Mouse (Mus musculus) cerebellum, postnatal 4 days (tissue): ENCODE results near the gene Syt1.

Source experiments
- DNase-seq, 2 experiments: peaks; one replicate each; pipeline ENCODE4 v3.0.0; 2022; ENCODE audit warnings: low spot score in 2 of 2, mixed read lengths in 1 of 2

Gene Syt1

DNA sequence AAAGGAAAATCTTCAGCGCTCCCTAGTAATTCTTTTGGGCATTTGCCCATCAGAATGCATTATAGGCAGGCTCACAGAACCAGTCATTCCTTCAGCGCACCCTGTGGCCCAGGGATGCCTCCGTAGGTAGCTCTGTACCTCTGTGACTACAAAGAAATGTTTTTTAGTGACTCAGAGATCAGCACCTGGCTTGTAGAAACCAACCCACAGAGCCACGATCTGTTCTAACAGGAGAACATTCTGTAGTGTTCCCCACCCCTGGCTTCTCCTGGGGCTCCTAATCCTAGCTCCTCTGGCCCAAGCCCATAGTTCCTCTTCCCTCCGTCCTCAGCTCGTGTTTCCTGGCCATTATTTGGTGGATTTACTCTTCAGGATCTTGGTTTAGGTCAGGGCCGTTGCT, 361.6 kb downstream of the Syt1 start:
- no peak for DNase-seq

DNA sequence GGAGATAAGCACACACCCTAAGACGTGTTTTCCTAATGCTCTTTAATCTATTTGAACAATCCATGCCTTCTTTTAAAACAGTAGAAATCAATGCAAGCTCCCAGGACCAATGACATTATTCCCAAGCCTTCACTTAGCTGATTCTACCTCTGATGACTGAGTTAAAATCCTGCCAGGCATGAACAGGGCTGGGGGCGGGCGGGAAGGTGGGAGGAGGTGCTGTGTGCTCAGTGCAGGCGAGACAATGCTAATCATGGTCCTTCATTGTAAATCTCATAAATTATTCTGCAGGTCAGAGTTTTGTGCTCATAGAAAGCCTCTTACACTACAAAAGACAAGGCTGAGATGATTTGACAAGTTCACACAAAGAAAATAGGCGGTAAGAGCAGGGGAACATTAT, 366.9 kb downstream of the Syt1 start:
- DNase-seq, result no peak

- DNase-seq, result no peak
These were observed 372.7 kb downstream of the Syt1 start for GRCm38 (mm10) chr10:108638095-108638494.

DNA sequence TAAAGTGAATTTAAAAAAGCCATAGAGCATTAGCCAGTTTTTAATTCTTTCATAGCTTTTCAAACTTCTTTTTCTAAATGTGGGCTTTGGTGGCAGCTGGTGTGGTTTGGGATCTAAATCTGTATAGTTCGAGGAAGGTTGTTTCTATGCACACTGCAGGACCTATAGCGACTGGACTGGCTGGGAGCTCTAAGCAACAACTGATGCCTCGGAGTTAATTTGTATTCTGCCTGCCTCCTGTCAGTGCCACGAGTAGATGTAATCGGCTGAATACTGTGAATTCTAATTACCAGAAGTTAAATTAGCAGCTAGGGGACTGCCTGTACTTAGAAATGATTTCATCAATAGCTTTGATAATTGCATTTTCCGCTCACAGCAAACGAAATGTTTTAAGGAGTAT, 374.7 kb downstream of the Syt1 start:
- no peak for DNase-seq

- DNase-seq, result no peak
These were observed 375.2 kb downstream of the Syt1 start for GRCm38 (mm10) chr10:108635616-108636015.

- DNase-seq, result no peak
These were observed 379.9 kb downstream of the Syt1 start for GRCm38 (mm10) chr10:108630841-108631240.

- no peak for DNase-seq
These were observed 384.4 kb downstream of the Syt1 start for GRCm38 (mm10) chr10:108626404-108626803.

GRCm38 (mm10) chr10:108623002-108623401, 387.8 kb downstream of the Syt1 start:
- DNase-seq, result no peak

DNA sequence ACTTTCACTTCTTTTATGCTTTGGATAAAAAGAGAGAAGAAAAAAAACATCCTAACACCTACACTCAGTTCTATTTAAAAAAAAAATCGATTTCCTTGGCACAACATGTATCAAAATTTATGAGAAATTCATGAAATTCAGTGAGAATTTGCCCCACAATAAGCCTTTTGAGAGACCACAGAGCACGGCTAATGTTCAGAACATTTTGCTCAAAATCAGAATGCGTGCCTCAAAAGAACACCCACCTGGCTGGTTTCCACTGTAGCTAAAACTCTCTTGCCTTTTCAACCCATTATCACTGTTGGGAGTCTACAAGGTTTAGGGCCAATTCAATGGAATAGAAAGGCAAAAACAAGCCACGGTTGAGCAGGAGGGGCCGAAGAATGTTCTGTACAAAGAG, 390.9 kb downstream of the Syt1 start:
- no peak for DNase-seq

- DNase-seq, result no peak
These were observed 391.6 kb downstream of the Syt1 start for GRCm38 (mm10) chr10:108619217-108619616.

DNA sequence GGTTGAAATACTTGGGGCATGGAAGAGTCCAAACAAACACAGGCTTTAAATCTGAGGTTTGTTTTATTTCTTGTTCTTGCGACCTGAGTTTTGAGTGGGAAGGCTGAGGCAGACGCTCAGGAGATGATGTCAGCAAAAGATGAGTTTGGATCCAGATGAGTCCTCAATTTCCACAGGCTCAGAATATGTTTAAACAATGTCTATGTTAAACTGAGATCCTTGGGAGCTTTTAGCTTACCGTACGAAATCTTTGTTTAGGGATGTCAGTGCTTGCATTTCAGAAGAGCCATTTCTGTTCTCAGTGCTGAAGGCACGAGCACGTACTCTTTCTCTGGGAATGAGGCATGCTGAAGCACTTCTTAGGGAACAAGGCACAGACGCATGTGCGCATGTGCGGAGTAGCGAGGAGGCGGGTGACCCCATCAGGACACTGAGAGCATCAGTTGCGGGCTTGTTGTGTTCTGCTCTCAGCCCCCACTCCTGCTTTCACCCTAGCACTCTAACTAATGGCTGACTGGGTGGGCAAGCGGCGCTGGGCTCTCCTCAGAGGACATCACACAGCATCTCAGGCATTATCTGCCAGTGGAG, 400.6 kb downstream of the Syt1 start:
- DNase-seq, result no peak

- no peak for DNase-seq
These were observed 408.9 kb downstream of the Syt1 start for GRCm38 (mm10) chr10:108601672-108602412.

- no peak for DNase-seq
These were observed 410.1 kb downstream of the Syt1 start for GRCm38 (mm10) chr10:108600693-108601092.

DNA sequence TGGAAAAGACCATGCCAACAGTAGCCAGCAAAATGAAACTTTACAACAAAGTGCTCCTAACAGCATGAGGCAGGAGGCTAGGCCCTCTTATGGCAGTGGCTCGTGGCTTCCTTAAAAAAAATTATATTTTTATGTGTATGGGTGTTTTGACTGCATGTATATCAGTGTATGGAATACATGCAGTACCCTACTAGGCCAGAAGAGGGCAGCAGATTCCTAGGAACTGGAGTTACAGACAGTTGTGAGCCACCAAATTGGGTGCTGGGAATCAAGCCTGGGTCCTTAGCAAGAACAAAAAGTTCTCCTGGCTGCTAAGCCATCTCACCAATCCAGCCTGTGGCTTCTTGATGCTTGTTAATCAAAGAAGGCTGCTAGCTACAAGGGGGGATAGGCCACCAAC, 413.4 kb downstream of the Syt1 start:
- no peak for DNase-seq

DNA sequence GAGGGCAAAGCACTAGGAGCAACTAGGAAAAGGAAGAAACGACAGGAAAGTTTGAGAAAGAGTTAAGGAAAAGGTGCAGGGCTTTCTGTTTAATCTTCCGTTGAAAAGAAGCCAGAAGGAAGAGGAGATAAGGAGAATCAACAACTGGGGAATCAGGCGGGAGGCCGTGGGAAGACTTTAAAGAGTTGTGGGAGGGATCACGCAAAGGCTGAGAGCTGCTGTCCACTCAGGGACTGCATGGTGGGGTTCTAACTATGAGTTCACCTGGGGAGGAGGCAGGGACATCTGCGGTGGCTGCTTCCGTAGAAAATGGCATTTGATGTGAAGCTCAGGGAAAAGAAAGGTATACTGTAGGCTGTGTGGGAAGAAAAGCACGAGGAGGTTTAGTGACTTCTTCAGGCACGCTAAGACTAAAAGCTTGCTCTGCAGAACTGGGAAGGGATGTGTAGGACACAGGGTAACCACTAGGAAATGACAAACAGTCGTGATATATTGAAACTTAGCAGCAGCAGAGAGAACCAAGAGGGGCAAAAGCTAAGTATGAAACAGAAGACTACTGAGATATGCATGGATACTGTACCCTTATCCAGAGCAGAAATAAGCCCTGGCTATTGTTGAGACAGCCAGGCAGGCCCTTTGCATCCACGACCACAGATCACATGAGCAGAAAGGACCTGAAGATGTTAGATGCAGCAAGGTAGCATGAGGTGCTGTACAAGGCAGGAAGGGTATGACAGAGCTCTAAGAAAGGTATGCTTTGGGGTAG, 414.4 kb downstream of the Syt1 start:
- no peak for DNase-seq

- DNase-seq, result no peak
These were observed 421.4 kb downstream of the Syt1 start for GRCm38 (mm10) chr10:108589355-108589754.

GRCm38 (mm10) chr10:108588924-108589323, 421.9 kb downstream of the Syt1 start:
- DNase-seq, result no peak

DNA sequence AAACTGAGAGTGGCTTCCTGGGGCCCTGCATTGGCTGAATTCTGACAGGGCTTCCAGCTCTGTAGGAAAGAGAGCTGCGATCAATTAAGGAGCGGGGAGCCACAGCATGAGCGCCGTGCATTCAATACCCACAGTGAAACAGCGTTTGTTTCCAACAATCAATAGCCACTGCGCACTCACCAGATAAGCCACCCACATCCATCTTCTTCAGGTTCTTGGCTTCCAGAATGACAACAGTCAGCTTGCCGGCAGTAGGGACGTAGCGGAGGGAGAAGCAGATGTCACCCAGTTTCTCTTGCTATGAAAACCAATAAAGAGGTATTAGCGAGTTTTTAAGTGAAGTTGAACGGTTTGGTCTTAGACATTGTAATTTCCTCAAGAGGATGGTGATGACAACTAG, 427.1 kb downstream of the Syt1 start:
- DNase-seq, result no peak

DNA sequence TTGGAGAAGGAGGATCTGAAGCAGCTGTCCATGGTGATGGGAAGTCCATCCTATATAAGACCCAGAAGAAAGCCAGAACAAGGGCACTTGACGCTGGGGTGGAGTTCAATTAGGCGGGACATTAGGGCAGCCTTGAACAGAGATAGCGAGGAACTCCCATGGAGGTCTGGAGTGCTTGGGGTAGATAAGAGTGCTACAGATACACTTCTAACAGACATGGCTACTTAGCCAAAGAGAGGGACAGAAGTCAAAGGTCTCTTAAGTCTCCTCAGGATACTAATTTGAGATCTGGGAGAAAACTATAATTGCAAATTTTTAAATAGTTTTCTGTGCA, 428.4 kb downstream of the Syt1 start:
- DNase-seq, result no peak

DNA sequence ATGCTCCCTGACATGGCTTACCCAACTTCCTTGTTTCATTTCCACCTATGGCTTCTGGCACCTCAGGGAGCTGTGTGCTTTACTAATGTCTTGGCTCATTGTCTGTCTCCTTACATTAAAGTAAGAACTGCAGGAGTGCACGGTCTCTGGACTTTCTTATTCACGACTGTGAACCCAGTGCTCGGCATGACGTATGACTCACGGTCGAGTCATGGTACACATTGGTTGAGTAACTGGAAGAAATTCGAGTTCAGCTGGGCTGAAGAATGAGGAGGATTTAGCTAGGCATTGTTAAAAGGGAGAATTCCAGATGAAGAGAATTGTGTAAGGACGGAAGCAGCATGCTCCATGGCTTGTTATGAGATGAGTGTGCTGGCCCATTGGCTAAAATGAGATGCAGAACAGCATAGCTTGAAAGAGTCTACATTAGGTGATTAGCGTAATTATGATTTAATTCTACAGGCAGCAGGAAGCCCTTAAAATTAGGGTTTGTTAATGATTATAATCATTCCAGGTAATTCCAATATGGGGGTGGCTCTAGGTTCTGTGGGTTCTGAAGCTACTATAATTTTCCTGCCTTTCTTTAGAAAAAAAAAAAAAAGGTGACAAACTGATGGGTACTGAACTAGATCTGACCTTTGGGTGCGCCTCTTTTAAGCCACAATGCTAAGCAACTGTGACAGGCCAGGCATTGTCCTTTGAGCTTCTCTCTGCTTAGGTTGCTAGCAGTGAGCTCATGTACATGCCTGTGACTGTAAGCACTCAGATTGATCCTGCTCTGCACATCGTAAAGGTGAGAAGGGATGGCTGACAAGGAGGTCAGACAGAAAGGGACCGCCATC, 429.0 kb downstream of the Syt1 start:
- no peak for DNase-seq

- DNase-seq, result no peak
These were observed 429.9 kb downstream of the Syt1 start for GRCm38 (mm10) chr10:108580786-108581420.

DNA sequence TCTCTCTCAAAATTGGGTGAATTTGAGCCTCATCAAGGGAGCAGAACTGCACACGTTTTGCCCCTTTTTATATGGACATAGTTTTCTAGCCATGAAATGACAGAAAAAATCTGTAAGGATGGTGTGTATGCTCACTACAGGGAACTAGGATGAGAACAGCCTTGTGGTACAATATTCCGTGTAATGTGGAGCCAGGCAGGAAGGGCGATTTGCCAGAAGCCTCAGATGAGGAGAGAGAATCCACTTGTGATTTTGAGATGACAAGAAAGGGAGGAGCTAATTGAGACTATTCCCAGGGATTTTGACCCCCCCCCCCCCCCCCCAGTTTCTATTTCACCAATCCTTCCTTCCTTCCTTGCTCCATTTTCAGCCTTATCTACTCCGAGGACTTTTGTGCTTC, 431.4 kb downstream of the Syt1 start:
- DNase-seq, result no peak
